Mouse (Mus musculus) forebrain, embryonic 11.5 days (tissue): ENCODE data around the gene Coro2a. TPM values are rescaled to one million over a fixed set of nuclear protein-coding genes. Genes with fewer than 3 reads are reported as not detected.

Source experiments
- ATAC-seq: fragments of 200-750 bp; cut with Nextera tagmentation; replicated peaks from 2 replicates; pipeline ENCODE4 v1.8.0; 2017; ENCODE audit warnings: moderate TSS enrichment; ENCODE audit not compliant: low FRiP score
- DNase-seq: peaks from one replicate; pipeline ENCODE4 v3.0.0-alpha.2; 2017; ENCODE audit warnings: low spot score
- H3K27ac ChIP-seq: fragments of 300-500 bp; sonication (generic); 2 replicates; pipeline ENCODE4 v1.5.1; 2014; ENCODE audit warnings: low read depth, low read length
- H3K27me3 ChIP-seq: fragments of 300-500 bp; sonication (generic); 2 replicates; pipeline ENCODE4 v1.6.1; 2014; ENCODE audit warnings: mild to moderate bottlenecking, low read length, mixed read lengths; ENCODE audit not compliant: control insufficient read depth, insufficient read depth
- H3K36me3 ChIP-seq: fragments of 300-500 bp; sonication (generic); 2 replicates; pipeline ENCODE4 v1.6.1; 2014; ENCODE audit warnings: mild to moderate bottlenecking, low read length, moderate library complexity, mixed read lengths; ENCODE audit not compliant: control insufficient read depth, insufficient read depth
- H3K4me1 ChIP-seq: fragments of 300-500 bp; sonication (generic); replicated peaks from 2 replicates; pipeline ENCODE4 v1.6.1; 2014; ENCODE audit warnings: low read length, mixed read lengths; ENCODE audit not compliant: control insufficient read depth, insufficient read depth
- H3K4me2 ChIP-seq: fragments of 300-500 bp; sonication (generic); 2 replicates; pipeline ENCODE4 v1.6.1; 2014; ENCODE audit warnings: low read depth, mild to moderate bottlenecking, low read length, moderate library complexity, mixed read lengths; ENCODE audit not compliant: severe bottlenecking
- H3K4me3 ChIP-seq: fragments of 300-500 bp; sonication (generic); 2 replicates; pipeline ENCODE4 v1.5.1; 2014; ENCODE audit warnings: low read depth, low read length
- H3K9ac ChIP-seq: fragments of 300-500 bp; sonication (generic); 2 replicates; pipeline ENCODE4 v1.6.1; 2014; ENCODE audit warnings: low read length
- H3K9me3 ChIP-seq: fragments of 300-500 bp; sonication (generic); 2 replicates; pipeline ENCODE4 v1.6.1; 2016; ENCODE audit warnings: low read length, mixed read lengths; ENCODE audit not compliant: control insufficient read depth
- WGBS: fragments of 180-500 bp; shearing (Covaris S2); extraction: QIAGEN DNeasy Blood & Tissue Kit; methylation state at CpG from one replicate; pipeline ENCODE4 v1.1.7; 2014; 5-methylcytosine and 5-hydroxymethylcytosine counted together
- polyA plus RNA-seq: library from polyadenylated mRNA; unstranded; fragments of >200 nt; fragmentation: Nextera tagmentation; extraction: Ambion mirVana; gene quantifications from 2 replicates; pipeline ENCODE4 v1.2.1, GENCODE M21; 2014

Gene Coro2a
- polyA plus RNA-seq, 1 experiment from 2014 or later: 2.8 TPM

GRCm38 (mm10) chr4:46594131-46594530, 7.9 kb downstream of the Coro2a start:
- H3K9ac ChIP-seq: no peak overlapping the region
- no peaks in the 10 kb centered on the region for H3K4me1 ChIP-seq
- H3K36me3 ChIP-seq: no peaks in the 10 kb centered on the region
- no peaks in the 10 kb centered on the region for H3K9me3 ChIP-seq
- DNase-seq: no peak
- ATAC-seq: no peak
- H3K4me3 ChIP-seq: no peak overlapping the region
- no peak overlapping the region for H3K4me2 ChIP-seq
- 89% methylated on average over 5 of the region's 5 CpGs for WGBS
- no peak overlapping the region for H3K27ac ChIP-seq
- no peaks in the 10 kb centered on the region for H3K27me3 ChIP-seq

GRCm38 (mm10) chr4:46593472-46593871, 8.5 kb downstream of the Coro2a start:
- Histone ChIP-seq H3K4me3 (no peak overlapping the region), H3K27ac (no peak overlapping the region), H3K36me3 (no peaks in the 10 kb centered on the region), H3K9me3 (no peaks in the 10 kb centered on the region), H3K27me3 (no peaks in the 10 kb centered on the region), H3K4me2 (no peak overlapping the region), H3K4me1 (no peaks in the 10 kb centered on the region), H3K9ac (no peak overlapping the region)
- 53% methylated on average over 6 of the region's 6 CpGs for WGBS
- no peak for ATAC-seq
- DNase-seq: peak; percentile 35

- peak; percentile 38 for DNase-seq
- no peaks in the 10 kb centered on the region for H3K4me1 ChIP-seq
Measured at GRCm38 (mm10) chr4:46591833-46592520, 10.0 kb downstream of the Coro2a start.

GRCm38 (mm10) chr4:46590810-46591209, 11.2 kb downstream of the Coro2a start:
- Histone ChIP-seq H3K27ac (no peak overlapping the region), H3K4me1 (no peaks in the 10 kb centered on the region), H3K9me3 (no peaks in the 10 kb centered on the region), H3K27me3 (no peaks in the 10 kb centered on the region), H3K36me3 (no peaks in the 10 kb centered on the region), H3K4me3 (no peak overlapping the region), H3K4me2 (no peak overlapping the region), H3K9ac (no peak overlapping the region)
- ATAC-seq (no peak), DNase-seq (peak; percentile 17)
- 78% methylated on average over 4 of the region's 4 CpGs for WGBS

More at GRCm38 (mm10) chr4:46591833-46592520, 10.0 kb downstream of the Coro2a start:
- Histone ChIP-seq H3K4me3 (no peak overlapping the region), H3K9me3 (no peaks in the 10 kb centered on the region), H3K4me2 (no peak overlapping the region), H3K9ac (no peak overlapping the region), H3K36me3 (no peaks in the 10 kb centered on the region), H3K27me3 (no peaks in the 10 kb centered on the region), H3K27ac (no peak overlapping the region)
- WGBS: 88% methylated on average over 9 of the region's 9 CpGs
- no peak for ATAC-seq

GRCm38 (mm10) chr4:46589946-46590684, 11.9 kb downstream of the Coro2a start:
- no peaks in the 10 kb centered on the region for H3K27me3 ChIP-seq
- H3K36me3 ChIP-seq: no peaks in the 10 kb centered on the region
- no peaks in the 10 kb centered on the region for H3K9me3 ChIP-seq
- no peak overlapping the region for H3K4me3 ChIP-seq
- no peaks in the 10 kb centered on the region for H3K4me1 ChIP-seq
- H3K4me2 ChIP-seq: no peak overlapping the region
- H3K9ac ChIP-seq: no peak overlapping the region
- ATAC-seq (no peak), DNase-seq (peak; percentile 26)
- 76% methylated on average over 5 of the region's 5 CpGs for WGBS
- no peak overlapping the region for H3K27ac ChIP-seq

GRCm38 (mm10) chr4:46589151-46589550, 12.9 kb downstream of the Coro2a start:
- Histone ChIP-seq H3K27me3 (no peaks in the 10 kb centered on the region), H3K9ac (no peak overlapping the region), H3K4me3 (no peak overlapping the region), H3K36me3 (no peaks in the 10 kb centered on the region), H3K4me1 (no peaks in the 10 kb centered on the region), H3K9me3 (no peaks in the 10 kb centered on the region), H3K4me2 (no peak overlapping the region), H3K27ac (no peak overlapping the region)
- DNase-seq: peak; percentile 41
- no peak for ATAC-seq
- WGBS: 87% methylated on average over 8 of the region's 8 CpGs

- no peak for DNase-seq
- H3K4me1 ChIP-seq: no peaks in the 10 kb centered on the region
- H3K27ac ChIP-seq: no peak overlapping the region
- H3K9me3 ChIP-seq: peaks cover 2% of the 10 kb centered on the region; the same call in 1 of the 2 replicates
- ATAC-seq: no peak
- no peak overlapping the region for H3K9ac ChIP-seq
- H3K4me3 ChIP-seq: no peak overlapping the region
- H3K4me2 ChIP-seq: no peak overlapping the region
- no peaks in the 10 kb centered on the region for H3K36me3 ChIP-seq
- 58% methylated on average over 4 of the region's 4 CpGs for WGBS
- H3K27me3 ChIP-seq: no peaks in the 10 kb centered on the region
Measured at GRCm38 (mm10) chr4:46586473-46586872, 15.5 kb downstream of the Coro2a start.

GRCm38 (mm10) chr4:46585811-46586190, 16.2 kb downstream of the Coro2a start:
- no peak overlapping the region for H3K4me3 ChIP-seq
- H3K4me2 ChIP-seq: no peak overlapping the region
- no peaks in the 10 kb centered on the region for H3K36me3 ChIP-seq
- no peak for ATAC-seq
- H3K4me1 ChIP-seq: no peaks in the 10 kb centered on the region
- no peak overlapping the region for H3K27ac ChIP-seq
- H3K9ac ChIP-seq: no peak overlapping the region
- H3K27me3 ChIP-seq: no peaks in the 10 kb centered on the region
- peaks cover 3% of the 10 kb centered on the region; the same call in 1 of the 2 replicates for H3K9me3 ChIP-seq
- no peak for DNase-seq
- WGBS: 78% methylated on average over 8 of the region's 8 CpGs
